Mouse (Mus musculus) C2C12 (cell line): ENCODE data around the gene Ccdc6. TPM values are rescaled to one million over a fixed set of nuclear protein-coding genes. Genes with fewer than 3 reads are reported as not detected.

ENCODE experiments used
- H3K27me3 ChIP-seq: one replicate; pipeline ENCODE4 v1.6.1; 2011; ENCODE audit not compliant: control insufficient read depth, insufficient read depth, insufficient read length
- H3K36me3 ChIP-seq: one replicate; pipeline ENCODE4 v1.6.1; 2011; ENCODE audit not compliant: control insufficient read depth, insufficient read depth
- H3K4me3 ChIP-seq: one replicate; pipeline ENCODE4 v1.5.1; 2011; ENCODE audit warnings: mild to moderate bottlenecking, control low read depth; ENCODE audit not compliant: poor library complexity, insufficient read depth, severe bottlenecking
- H3K79me2 ChIP-seq: one replicate; pipeline ENCODE4 v1.6.1; 2011; ENCODE audit not compliant: control insufficient read depth, insufficient read depth
- H3K79me3 ChIP-seq: one replicate; pipeline ENCODE4 v1.6.1; 2011; ENCODE audit warnings: low read depth, control low read depth
- H3ac ChIP-seq: one replicate; pipeline ENCODE3; 2011; ENCODE audit warnings: low read depth; ENCODE audit not compliant: control insufficient read depth, insufficient read length
- CEBPB ChIP-seq: IDR thresholded peaks from one replicate; pipeline ENCODE4 v1.6.1; 2011; ENCODE audit warnings: low read depth, mild to moderate bottlenecking, control low read depth, moderate library complexity
- CTCF ChIP-seq: IDR thresholded peaks from one replicate; pipeline ENCODE4 v1.5.1; 2011; ENCODE audit not compliant: control insufficient read depth, insufficient read depth, insufficient read length
- FOSL1 ChIP-seq: IDR thresholded peaks from one replicate; pipeline ENCODE4 v1.8.0; 2011; ENCODE audit warnings: mild to moderate bottlenecking, low read length; ENCODE audit not compliant: poor library complexity, insufficient read depth, severe bottlenecking
- MAX ChIP-seq: IDR thresholded peaks from one replicate; pipeline ENCODE4 v1.6.1; 2011; ENCODE audit warnings: mild to moderate bottlenecking, control low read depth
- MYOD1 ChIP-seq: IDR thresholded peaks from one replicate; pipeline ENCODE4 v1.6.1; 2011; ENCODE audit warnings: low read depth; ENCODE audit not compliant: control insufficient read depth, insufficient read length
- MYOG ChIP-seq: IDR thresholded peaks from one replicate; pipeline ENCODE4 v1.6.1; 2011; ENCODE audit not compliant: control insufficient read depth, insufficient read length; ENCODE audit errors: extremely low read depth
- USF1 ChIP-seq: IDR thresholded peaks from one replicate; pipeline ENCODE4 v1.6.1; 2011; ENCODE audit warnings: low read depth, mild to moderate bottlenecking, control low read depth, moderate library complexity
- polyA plus RNA-seq: library from polyadenylated mRNA; unstranded; fragments of >200 nt; fragmentation: generic; extraction: Trizol; gene quantifications from one replicate; pipeline ENCODE4 v1.2.1, GENCODE M21; 2012; ENCODE audit warnings: missing spikeins

The Ccdc6 gene
- polyA plus RNA-seq, 1 experiment = 16.8 TPM

GRCm38 (mm10) chr10:70063881-70064555 lies 32.9 kb upstream of the Ccdc6 start:
- Histone ChIP-seq H3K27me3 (no peaks in the 10 kb centered on the region), H3K79me3 (no peaks in the 10 kb centered on the region), H3K79me2 (no peaks in the 10 kb centered on the region), H3ac (no peak overlapping the region), H3K4me3 (no peak overlapping the region), H3K36me3 (no peaks in the 10 kb centered on the region)
- no peak for TF ChIP-seq FOSL1
- no peak for TF ChIP-seq MYOG

GRCm38 (mm10) chr10:70065191-70065590 lies 31.7 kb upstream of the Ccdc6 start:
- no peak overlapping the region for H3K4me3 ChIP-seq

GRCm38 (mm10) chr10:70066497-70067168 lies 30.3 kb upstream of the Ccdc6 start:
- H3ac ChIP-seq = no peak overlapping the region
- TF ChIP-seq MYOG (no peak), FOSL1 (no peak), CTCF (no peak), USF1 (no peak)
- H3K79me3 ChIP-seq = no peaks in the 10 kb centered on the region
- no peak overlapping the region for H3K4me3 ChIP-seq
- H3K36me3 ChIP-seq = no peaks in the 10 kb centered on the region
- no peaks in the 10 kb centered on the region for H3K79me2 ChIP-seq
- H3K27me3 ChIP-seq = no peaks in the 10 kb centered on the region

More at GRCm38 (mm10) chr10:70065191-70065590, 31.7 kb upstream of the Ccdc6 start:
- H3K79me3 ChIP-seq = no peaks in the 10 kb centered on the region
- H3K79me2 ChIP-seq = no peaks in the 10 kb centered on the region
- TF ChIP-seq MAX (no peak), USF1 (no peak), CTCF (no peak), CEBPB (no peak), FOSL1 (no peak), MYOD1 (no peak), MYOG (no peak)
- no peak overlapping the region for H3ac ChIP-seq
- H3K27me3 ChIP-seq = no peaks in the 10 kb centered on the region
- H3K36me3 ChIP-seq = no peaks in the 10 kb centered on the region

- H3K4me3 ChIP-seq = no peak overlapping the region
- no peaks in the 10 kb centered on the region for H3K27me3 ChIP-seq
- H3ac ChIP-seq = no peak overlapping the region
- H3K36me3 ChIP-seq = no peaks in the 10 kb centered on the region
- TF ChIP-seq MYOG = no peak
- TF ChIP-seq FOSL1 = no peak
- no peak for TF ChIP-seq USF1
- no peak for TF ChIP-seq CEBPB
- TF ChIP-seq CTCF = no peak
- no peak for TF ChIP-seq MYOD1
- TF ChIP-seq MAX = no peak
- no peaks in the 10 kb centered on the region for H3K79me3 ChIP-seq
- H3K79me2 ChIP-seq = no peaks in the 10 kb centered on the region
These were observed 29.5 kb upstream of the Ccdc6 start for GRCm38 (mm10) chr10:70067169-70068115.

- no peak for TF ChIP-seq FOSL1
- no peak for TF ChIP-seq MYOD1
- no peak for TF ChIP-seq MYOG
- no peak for TF ChIP-seq USF1
- TF ChIP-seq CTCF = no peak
- no peak for TF ChIP-seq MAX
- no peak for TF ChIP-seq CEBPB
- H3K79me3 ChIP-seq = no peaks in the 10 kb centered on the region
- no peaks in the 10 kb centered on the region for H3K27me3 ChIP-seq
- H3K36me3 ChIP-seq = no peaks in the 10 kb centered on the region
- H3K4me3 ChIP-seq = no peak overlapping the region
- H3ac ChIP-seq = no peak overlapping the region
- H3K79me2 ChIP-seq = no peaks in the 10 kb centered on the region
These were observed 27.6 kb upstream of the Ccdc6 start for GRCm38 (mm10) chr10:70069321-70069720.
